Mouse (Mus musculus) limb, embryonic 14.5 days (tissue): ENCODE results near the gene Ap3d1. TPM values are rescaled to one million over a fixed set of nuclear protein-coding genes. Genes with fewer than 3 reads are reported as not detected.

Experiments used
- ATAC-seq: fragments of 200-750 bp; cut with Nextera tagmentation; 2 replicates; pipeline ENCODE4 v1.8.0; 2017; ENCODE audit warnings: low read depth, moderate number of reproducible peaks, moderate TSS enrichment; ENCODE audit not compliant: low FRiP score
- DNase-seq: peaks from one replicate; pipeline ENCODE4 v3.0.0-alpha.2; 2015; ENCODE audit warnings: low spot score
- H3K27ac ChIP-seq: fragments of 300-500 bp; sonication (generic); replicated peaks from 2 replicates; pipeline ENCODE4 v1.5.1; 2014; ENCODE audit warnings: low read depth, mild to moderate bottlenecking, low read length, moderate library complexity, mixed read lengths
- H3K27me3 ChIP-seq: fragments of 300-500 bp; sonication (generic); 2 replicates; pipeline ENCODE4 v1.6.1; 2014; ENCODE audit warnings: low read length, mixed read lengths; ENCODE audit not compliant: control insufficient read depth, insufficient read depth
- H3K36me3 ChIP-seq: fragments of 300-500 bp; sonication (generic); 2 replicates; pipeline ENCODE4 v1.6.1; 2014; ENCODE audit warnings: mild to moderate bottlenecking, low read length, moderate library complexity, mixed read lengths; ENCODE audit not compliant: control insufficient read depth, insufficient read depth
- H3K4me1 ChIP-seq: fragments of 300-500 bp; sonication (generic); 2 replicates; pipeline ENCODE4 v1.6.1; 2014; ENCODE audit warnings: antibody characterized with exemption, low read length, mixed read lengths; ENCODE audit not compliant: control insufficient read depth, insufficient read depth
- H3K4me2 ChIP-seq: fragments of 300-500 bp; sonication (generic); replicated peaks from 2 replicates; pipeline ENCODE4 v1.6.1; 2014; ENCODE audit warnings: low read depth, mild to moderate bottlenecking, low read length, moderate library complexity; ENCODE audit not compliant: severe bottlenecking
- H3K4me3 ChIP-seq: fragments of 300-500 bp; sonication (generic); replicated peaks from 2 replicates; pipeline ENCODE4 v1.5.1; 2014; ENCODE audit warnings: low read length
- H3K9ac ChIP-seq: fragments of 300-500 bp; sonication (generic); 2 replicates; pipeline ENCODE4 v1.6.1; 2014; ENCODE audit warnings: mild to moderate bottlenecking, low read depth, low read length, moderate library complexity; ENCODE audit not compliant: severe bottlenecking
- H3K9me3 ChIP-seq: fragments of 300-500 bp; sonication (generic); 2 replicates; pipeline ENCODE4 v1.6.1; 2016; ENCODE audit warnings: low read length; ENCODE audit not compliant: control insufficient read depth
- POLR2A ChIP-seq: fragments of 200-500 bp; IDR thresholded peaks from 2 replicates; pipeline ENCODE4 v1.8.0; 2012; ENCODE audit warnings: inconsistent platforms, mild to moderate bottlenecking, moderate library complexity, borderline replicate concordance; ENCODE audit not compliant: insufficient read depth, insufficient read length; ENCODE audit errors: extremely low read depth
- WGBS: fragments of 180-500 bp; shearing (Covaris S2); extraction: QIAGEN DNeasy Blood & Tissue Kit; methylation state at CpG from one replicate; pipeline ENCODE4 v1.1.7; 2014; 5-methylcytosine and 5-hydroxymethylcytosine counted together
- polyA plus RNA-seq, 2 experiments: library from polyadenylated mRNA; depleted of rRNA in 1 of 2; stranded (reverse) in 1 of 2; unstranded in 1 of 2; fragments of >200 nt; fragmentation: Nextera tagmentation in 1 of 2; extraction: Ambion mirVana in 1 of 2; gene quantifications; 2 replicates each; pipeline versions ENCODE4 v1.2.1 to v1.2.3; 2012 to 2014

The Ap3d1 gene
- polyA plus RNA-seq, 2 experiments: 75.1 to 123 TPM

- no peaks in the 10 kb centered on the region for H3K4me1 ChIP-seq
- H3K4me3 ChIP-seq: no peak overlapping the region
- H3K9ac ChIP-seq: no peak overlapping the region
- no peaks in the 10 kb centered on the region for H3K9me3 ChIP-seq
- no peak for TF ChIP-seq POLR2A
- H3K4me2 ChIP-seq: no peak overlapping the region
- no peaks in the 10 kb centered on the region for H3K27me3 ChIP-seq
- no peak for ATAC-seq
- H3K36me3 ChIP-seq: peaks cover 99% of the 10 kb centered on the region
- H3K27ac ChIP-seq: no peak overlapping the region
- no peak for DNase-seq
- WGBS: 94% methylated on average over 12 of the region's 12 CpGs
Observed at GRCm38 (mm10) chr10:80784871-80785270, 42.8 kb upstream of the Ap3d1 start.

GRCm38 (mm10) chr10:80784302-80784701 is 42.2 kb upstream of the Ap3d1 start:
- ATAC-seq (no peak), DNase-seq (no peak)
- Histone ChIP-seq H3K4me1 (no peaks in the 10 kb centered on the region), H3K4me2 (no peak overlapping the region), H3K4me3 (no peak overlapping the region), H3K36me3 (peaks cover 100% of the 10 kb centered on the region), H3K27ac (no peak overlapping the region), H3K9me3 (no peaks in the 10 kb centered on the region), H3K9ac (no peak overlapping the region), H3K27me3 (no peaks in the 10 kb centered on the region)
- TF ChIP-seq POLR2A: no peak
- WGBS: 97% methylated on average over 2 of the region's 2 CpGs

- Histone ChIP-seq H3K27ac (no peak overlapping the region), H3K9me3 (no peaks in the 10 kb centered on the region), H3K4me2 (no peak overlapping the region), H3K9ac (no peak overlapping the region), H3K36me3 (peaks cover 98% of the 10 kb centered on the region), H3K27me3 (no peaks in the 10 kb centered on the region), H3K4me3 (no peak overlapping the region), H3K4me1 (no peaks in the 10 kb centered on the region)
- no peak for TF ChIP-seq POLR2A
- DNase-seq (no peak), ATAC-seq (no peak)
Observed at GRCm38 (mm10) chr10:80779565-80779964, 37.5 kb upstream of the Ap3d1 start.

GRCm38 (mm10) chr10:80777123-80777522 is 35.1 kb upstream of the Ap3d1 start:
- no peak for DNase-seq
- no peak overlapping the region for H3K9ac ChIP-seq
- WGBS: 97% methylated on average over 5 of the region's 5 CpGs
- no peaks in the 10 kb centered on the region for H3K9me3 ChIP-seq
- H3K4me2 ChIP-seq: no peak overlapping the region
- H3K4me3 ChIP-seq: no peak overlapping the region
- H3K4me1 ChIP-seq: peaks cover 4% of the 10 kb centered on the region; the same call in 1 of the 2 replicates
- no peaks in the 10 kb centered on the region for H3K27me3 ChIP-seq
- H3K36me3 ChIP-seq: peaks cover 97% of the 10 kb centered on the region
- TF ChIP-seq POLR2A: no peak
- no peak overlapping the region for H3K27ac ChIP-seq
- no peak for ATAC-seq

GRCm38 (mm10) chr10:80776358-80776869 is 34.4 kb upstream of the Ap3d1 start:
- ATAC-seq (no peak), DNase-seq (no peak)
- peaks cover 97% of the 10 kb centered on the region for H3K36me3 ChIP-seq
- no peak overlapping the region for H3K27ac ChIP-seq
- no peak overlapping the region for H3K9ac ChIP-seq
- no peaks in the 10 kb centered on the region for H3K9me3 ChIP-seq
- 82% methylated on average over 6 of the region's 6 CpGs for WGBS
- H3K4me1 ChIP-seq: peaks cover 4% of the 10 kb centered on the region; the same call in 1 of the 2 replicates
- no peaks in the 10 kb centered on the region for H3K27me3 ChIP-seq
- H3K4me3 ChIP-seq: no peak overlapping the region
- TF ChIP-seq POLR2A: no peak
- H3K4me2 ChIP-seq: no peak overlapping the region

- no peak for DNase-seq
- no peak overlapping the region for H3K27ac ChIP-seq
- H3K9ac ChIP-seq: no peak overlapping the region
- no peak for TF ChIP-seq POLR2A
- no peak for ATAC-seq
- no peak overlapping the region for H3K4me3 ChIP-seq
- peaks cover 4% of the 10 kb centered on the region; the same call in 1 of the 2 replicates for H3K4me1 ChIP-seq
- H3K9me3 ChIP-seq: no peaks in the 10 kb centered on the region
- WGBS: 87% methylated on average over 4 of the region's 4 CpGs
- no peak overlapping the region for H3K4me2 ChIP-seq
- H3K36me3 ChIP-seq: peaks cover 97% of the 10 kb centered on the region
- H3K27me3 ChIP-seq: no peaks in the 10 kb centered on the region
Observed at GRCm38 (mm10) chr10:80775731-80776130, 33.7 kb upstream of the Ap3d1 start.
